Mouse (Mus musculus): Measurements from ENCODE around the gene Upp2.

Upp2 gene

DNA sequence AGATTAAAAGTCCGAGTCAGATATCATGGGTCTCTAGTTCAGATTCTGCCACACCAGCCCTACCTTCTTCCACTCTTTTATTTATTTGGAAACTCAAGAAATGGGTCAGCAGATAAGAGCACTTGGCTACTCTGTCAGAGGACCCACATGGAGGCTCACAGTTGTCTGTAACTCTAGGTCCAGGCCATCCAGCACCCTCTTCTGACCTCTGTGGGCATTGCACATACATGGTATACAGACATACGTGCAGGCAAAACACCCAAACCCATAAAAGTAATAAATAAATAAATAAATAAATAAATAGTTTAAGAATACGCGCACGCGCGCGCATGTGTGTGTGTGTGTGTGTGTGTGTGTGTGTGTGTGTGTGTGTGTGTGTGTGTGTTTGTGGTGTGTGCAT, 47.8 kb downstream of the Upp2 start:
- DNase-seq (ENCODE audit: low spot score): no peak

DNA sequence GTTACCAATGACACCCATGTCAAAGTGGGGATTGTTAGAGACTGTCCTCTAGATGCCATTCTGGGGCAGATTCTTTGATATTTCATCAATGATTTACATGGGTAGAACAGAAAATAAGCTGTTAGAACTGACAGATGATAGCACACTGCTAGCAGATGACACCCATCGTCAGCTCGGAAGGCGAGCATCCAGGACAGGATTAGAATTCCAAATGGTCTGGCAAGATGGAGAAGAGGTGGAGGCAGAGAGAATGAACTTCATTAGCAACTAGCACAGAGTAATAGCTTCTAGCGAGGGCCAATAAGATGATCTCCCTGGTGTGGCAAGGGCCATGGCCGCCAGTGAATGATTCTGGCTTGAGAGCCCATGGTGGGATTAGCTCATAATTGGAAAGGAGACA, 48.7 kb downstream of the Upp2 start:
- no peak for DNase-seq (ENCODE audit: low spot score)

DNA sequence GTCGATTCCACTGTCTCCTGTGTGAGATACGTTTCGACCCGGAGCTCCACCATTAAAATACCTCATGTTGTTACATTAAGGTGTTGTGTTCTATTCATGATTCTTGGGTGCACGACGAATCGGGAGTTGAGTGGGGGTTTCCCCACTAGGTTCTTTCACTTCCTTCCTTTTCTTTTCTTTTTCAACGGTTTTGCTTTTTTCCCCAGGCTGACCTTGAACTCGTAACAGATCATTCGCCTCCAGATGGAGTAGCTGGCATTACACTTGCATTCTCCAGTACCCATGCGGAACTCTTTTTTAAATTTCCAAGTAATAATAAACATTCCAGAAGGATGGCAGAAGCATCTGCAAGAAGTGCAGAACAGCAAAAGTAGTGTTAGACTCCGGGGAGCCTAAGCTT, 58.1 kb downstream of the Upp2 start:
- no peak for DNase-seq (ENCODE audit: low spot score)

DNA sequence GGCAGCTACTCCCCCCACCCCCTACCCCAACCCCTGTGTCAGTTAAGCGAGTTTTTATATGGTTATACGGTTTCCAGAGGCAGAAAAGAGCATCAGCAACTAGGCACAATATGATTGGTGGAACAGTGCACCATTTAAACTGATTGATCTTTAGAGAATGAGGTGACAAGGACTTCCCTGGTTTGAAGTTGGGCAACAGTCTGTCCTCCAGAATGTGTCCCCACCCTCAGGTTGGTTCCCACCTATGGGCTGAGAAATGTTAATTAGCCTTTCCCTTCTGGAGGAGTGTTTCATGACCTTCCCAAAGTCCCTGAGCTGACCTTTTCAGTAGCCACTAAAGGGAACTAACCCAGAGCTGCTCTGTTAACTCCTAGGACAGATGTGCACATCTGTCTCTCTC, 58.6 kb downstream of the Upp2 start:
- DNase-seq (ENCODE audit: low spot score): no peak

DNA sequence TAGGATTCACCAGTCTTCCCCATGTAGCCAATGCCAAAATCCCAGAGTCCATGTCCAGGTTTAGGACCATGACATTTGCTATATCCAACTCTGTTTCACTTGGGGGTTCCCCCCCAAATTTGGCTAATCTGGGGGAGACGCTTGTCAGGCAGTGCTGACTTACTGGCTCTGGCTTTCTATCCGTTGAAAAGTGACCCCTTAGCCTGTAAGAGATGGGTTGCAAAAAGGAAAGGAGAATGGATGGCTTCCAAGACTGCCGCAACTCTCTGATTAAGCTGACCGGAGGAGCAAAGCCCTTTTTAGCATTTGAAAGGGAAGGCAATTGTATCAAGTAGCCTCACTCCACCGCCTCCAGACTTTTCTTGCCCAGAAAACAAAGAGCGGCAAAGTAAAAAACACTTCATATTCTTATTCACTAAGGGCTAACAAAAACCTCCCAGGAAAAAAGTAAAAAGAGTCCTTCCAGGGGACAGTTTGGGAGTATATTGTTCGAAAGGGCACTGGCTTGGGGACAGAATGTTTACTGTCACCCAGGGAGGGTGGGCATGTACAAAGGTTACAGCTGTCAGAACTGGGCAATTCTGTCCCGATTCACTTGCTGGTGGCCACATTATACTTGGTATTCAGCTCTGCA, 59.2 kb downstream of the Upp2 start:
- no peak for DNase-seq (ENCODE audit: low spot score)

DNA sequence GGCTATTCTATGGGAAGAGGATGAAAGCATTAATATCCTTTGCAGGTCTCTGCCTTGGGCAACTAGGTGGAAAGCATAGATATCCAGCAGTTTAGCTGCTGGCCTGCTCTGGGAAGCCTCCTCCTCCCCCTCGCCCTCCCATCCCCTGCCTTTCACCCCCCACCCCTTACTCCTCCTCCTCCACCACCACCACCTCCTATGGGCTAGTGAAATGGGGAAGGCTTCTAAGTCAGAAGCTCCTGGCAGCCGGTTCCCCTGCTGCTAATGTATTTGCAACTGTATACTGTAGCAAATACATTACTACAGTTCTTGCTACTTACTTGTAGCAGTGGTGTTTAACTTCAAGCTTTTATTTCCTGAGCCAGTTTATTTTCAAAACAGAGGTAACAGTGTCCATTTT, 60.9 kb downstream of the Upp2 start:
- no peak for DNase-seq (ENCODE audit: low spot score)

DNA sequence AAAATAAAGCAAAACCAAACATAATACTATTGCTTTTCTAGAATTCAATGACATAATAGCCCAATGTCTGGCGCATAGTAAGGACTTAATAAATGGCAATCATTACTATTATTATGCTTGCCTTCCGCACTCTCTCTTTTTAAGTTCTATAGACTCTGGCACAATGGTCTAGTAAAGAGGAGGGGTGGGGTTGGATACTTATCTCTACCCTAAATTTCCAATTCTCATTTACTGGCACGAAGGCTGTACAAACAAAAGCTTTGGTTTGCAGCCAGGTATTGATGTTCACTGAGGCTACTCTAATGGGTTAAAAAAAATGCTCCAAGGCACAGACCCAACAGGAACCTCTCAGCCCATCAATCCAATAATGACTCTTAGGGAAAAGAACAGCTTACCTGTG, 61.9 kb downstream of the Upp2 start:
- DNase-seq (ENCODE audit: low spot score): no peak

DNA sequence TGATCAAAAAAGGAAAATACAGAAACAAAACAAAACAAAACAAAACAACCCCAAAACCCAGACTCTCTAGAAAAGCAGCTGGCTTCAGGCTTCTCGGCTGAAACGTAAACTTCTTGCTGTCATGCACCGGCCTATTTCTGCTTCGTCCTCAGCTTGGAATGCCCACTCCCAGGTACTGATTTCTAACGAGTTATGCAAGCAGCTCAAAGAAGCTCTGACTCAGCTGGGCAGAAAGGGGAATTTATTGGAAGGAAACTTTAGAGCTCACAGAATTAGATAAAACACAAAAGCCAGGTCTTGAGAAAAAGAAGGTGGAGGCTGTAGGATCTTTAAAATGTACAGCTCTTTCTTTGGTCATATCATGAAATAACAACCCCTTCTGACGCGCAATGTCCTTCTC, 62.3 kb downstream of the Upp2 start:
- no peak for DNase-seq (ENCODE audit: low spot score)

DNA sequence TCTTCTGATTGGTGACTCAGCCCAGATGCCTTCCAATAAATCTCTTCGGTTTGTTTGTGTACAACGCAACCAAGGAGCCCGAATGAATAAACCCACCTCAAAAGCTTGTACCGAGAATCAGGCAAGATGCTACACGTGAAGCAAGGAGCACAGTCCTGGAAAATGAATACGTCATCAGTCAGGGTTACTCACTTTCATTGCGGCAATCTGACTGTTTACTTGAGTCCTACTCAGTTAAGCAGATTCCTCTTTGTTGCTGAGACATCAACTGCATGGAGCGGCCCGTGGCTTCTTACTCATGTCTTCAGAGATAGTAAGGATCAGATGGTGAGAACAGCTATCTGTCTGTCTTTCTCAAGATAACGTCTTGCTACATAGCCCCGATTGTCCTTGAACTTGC, 66.7 kb downstream of the Upp2 start:
- DNase-seq (ENCODE audit: low spot score): peak; percentile 12

DNA sequence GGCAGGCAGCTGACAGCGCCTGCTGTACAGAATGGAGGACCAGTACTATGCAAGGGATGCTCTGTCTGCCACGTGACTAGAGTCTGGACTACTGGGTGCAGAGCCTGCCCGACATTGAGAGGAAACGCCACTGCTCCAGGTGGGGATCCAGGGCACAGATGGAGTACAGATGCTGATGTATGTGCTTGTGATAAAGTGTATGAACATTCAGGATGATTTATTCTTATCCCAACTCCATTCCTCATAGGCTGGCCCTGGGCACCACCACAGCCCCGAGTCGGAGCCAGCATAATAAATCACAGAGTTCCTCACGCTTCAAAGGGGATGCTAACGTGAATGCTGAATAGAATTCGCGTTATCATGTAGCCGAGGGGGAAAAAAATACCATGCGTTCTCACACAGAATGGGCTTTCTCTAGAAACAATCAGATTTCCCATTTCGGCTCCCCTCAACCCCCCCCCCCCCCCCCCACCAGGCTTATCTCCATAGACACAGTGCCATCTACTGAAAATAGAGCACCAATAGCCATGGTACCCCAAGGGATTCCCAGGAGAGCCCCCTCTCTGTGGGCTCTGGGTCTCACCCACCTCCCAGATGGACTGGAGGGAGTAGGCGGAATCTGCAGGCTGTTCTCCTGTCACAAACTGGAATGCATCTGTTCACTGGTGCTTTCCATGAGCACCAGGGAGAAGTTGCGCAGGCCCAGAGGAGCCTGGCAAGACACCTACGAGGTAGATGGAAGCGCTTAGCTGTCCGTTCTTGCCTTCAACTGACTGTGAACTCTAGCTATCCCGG, 74.9 kb downstream of the Upp2 start:
- DNase-seq (ENCODE audit: low spot score): no peak

DNA sequence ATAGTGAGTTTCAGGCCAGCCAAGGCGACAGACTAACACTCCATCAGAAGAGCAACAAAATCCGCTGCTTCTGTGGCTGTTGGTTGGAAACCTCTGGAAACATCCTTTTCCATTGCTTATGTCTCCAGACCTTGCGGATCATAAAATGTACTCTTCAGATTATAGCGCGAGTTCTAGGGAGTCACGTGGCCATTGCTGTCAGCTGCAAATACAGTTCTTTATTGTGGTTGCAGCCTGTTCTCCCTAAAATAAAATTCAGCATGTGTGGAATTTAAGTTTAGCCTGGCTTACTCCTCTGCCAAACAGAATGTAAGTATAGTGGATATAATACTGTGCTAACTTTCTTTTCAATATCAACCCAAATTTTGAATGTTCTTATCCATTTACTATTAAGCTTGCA, 78.6 kb downstream of the Upp2 start:
- DNase-seq (ENCODE audit: low spot score): no peak

DNA sequence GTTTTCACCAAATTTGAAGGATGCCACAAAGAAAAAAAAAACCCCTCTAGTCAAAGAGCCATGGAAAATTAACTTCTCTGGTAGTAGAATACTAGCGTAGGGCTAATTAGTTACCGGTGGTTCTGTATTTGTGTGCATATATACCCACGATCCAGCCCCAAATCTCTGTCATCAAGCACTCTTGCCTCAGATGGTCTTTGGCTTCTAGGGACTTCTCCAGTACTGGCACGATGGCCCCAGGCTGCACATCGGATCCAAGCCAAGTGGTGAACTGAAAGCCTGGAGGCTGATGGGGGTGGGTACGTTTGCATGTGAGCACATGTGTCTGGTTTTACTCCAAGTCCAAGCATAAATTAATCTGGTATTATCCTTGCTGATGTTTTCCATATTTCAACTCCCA, 88.1 kb downstream of the Upp2 start:
- DNase-seq (ENCODE audit: low spot score): no peak

DNA sequence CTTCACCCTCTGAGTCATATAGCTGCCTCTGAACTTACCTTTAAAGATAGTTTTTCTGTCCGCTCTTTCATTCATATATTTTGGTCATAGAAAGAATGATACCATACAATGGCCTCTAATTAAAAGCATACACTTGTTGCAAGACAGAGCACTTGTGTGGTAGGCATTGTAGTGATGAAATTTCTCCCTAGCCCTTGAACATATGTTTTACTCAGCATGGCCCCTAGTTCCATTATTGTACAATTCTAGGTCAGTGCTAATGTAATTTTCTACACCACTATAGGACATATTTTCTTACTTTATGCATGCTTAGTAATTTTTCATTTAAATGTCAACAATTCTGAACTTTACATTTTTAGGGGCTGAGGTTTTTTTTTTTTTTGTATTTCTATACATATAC, 89.9 kb downstream of the Upp2 start:
- DNase-seq (ENCODE audit: low spot score): no peak

DNA sequence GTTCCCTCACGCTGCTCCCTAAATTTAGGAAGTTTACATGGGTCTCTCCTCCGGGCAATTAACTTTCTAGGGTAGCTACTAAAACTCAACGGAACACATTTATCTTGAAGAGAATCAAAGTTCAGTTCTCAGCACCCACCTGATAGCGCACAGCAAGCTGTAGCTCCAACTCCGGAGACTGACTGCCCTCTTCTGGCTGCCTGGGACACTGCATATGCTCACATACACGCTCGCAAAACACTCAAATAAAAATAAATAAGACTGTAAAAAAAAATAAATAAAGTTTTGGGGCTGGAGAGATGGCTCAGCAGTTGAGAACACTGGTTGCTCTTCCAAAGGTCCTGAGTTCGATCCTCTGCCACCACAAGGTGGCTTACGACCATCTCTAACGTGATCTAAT, 90.8 kb downstream of the Upp2 start:
- no peak for DNase-seq (ENCODE audit: low spot score)

DNA sequence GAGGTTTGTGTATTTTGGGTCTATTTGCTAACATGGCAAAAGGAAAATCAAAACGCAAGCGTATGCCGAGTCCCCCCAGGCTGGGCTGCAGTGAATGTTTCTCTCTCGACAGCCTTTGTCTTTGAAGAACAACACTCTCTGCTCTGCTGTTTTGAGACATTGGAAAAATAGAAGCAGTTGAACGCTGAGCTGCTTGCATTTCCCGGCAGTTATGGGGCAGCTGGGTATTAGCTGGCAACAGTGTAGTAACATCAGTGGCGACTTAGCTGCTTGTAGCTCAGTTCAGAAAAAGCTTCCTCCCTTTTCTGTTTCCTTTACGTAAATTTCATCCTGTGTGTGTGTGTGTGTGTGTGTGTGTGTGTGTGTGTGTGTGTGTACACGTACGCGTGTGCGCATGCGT, 93.5 kb downstream of the Upp2 start:
- DNase-seq (ENCODE audit: low spot score): no peak

DNA sequence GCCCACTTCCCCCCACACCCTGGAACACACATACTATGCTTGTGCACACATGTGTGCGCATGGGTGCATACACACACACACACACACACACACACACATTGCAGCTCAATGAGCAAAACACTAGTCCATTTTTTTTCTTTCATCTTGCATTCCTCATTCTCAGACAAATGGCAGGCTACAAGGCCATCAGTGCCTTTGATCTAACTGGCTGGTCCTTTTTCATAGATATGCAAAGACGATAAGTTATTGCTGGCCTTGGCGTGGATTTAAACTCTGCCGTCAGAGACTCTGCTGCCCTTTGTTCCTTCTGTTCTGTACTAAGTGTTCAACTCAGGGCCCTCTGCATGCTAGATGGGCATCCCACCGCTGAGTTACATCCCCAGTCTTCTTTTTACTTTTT, 94.0 kb downstream of the Upp2 start:
- DNase-seq (ENCODE audit: low spot score): peak; percentile 45

DNA sequence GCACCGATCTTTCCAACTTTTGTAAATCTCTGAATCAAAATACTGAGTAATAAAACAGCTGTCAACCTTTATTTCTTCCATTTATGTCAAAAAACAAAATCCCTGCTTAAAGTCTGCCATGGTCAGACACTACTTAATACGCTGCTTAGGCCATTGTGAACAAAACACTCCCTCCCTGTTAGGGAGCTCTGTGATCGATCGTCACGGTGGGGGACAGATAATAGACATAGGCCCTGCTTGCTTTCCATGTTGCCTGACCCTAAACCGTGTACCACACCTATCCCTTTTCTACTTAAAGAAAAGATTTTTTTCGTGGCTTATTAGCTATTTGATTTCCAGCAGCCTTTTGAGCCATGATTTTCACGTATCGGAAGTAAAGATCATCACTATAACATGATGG, 95.6 kb downstream of the Upp2 start:
- no peak for DNase-seq (ENCODE audit: low spot score)

DNA sequence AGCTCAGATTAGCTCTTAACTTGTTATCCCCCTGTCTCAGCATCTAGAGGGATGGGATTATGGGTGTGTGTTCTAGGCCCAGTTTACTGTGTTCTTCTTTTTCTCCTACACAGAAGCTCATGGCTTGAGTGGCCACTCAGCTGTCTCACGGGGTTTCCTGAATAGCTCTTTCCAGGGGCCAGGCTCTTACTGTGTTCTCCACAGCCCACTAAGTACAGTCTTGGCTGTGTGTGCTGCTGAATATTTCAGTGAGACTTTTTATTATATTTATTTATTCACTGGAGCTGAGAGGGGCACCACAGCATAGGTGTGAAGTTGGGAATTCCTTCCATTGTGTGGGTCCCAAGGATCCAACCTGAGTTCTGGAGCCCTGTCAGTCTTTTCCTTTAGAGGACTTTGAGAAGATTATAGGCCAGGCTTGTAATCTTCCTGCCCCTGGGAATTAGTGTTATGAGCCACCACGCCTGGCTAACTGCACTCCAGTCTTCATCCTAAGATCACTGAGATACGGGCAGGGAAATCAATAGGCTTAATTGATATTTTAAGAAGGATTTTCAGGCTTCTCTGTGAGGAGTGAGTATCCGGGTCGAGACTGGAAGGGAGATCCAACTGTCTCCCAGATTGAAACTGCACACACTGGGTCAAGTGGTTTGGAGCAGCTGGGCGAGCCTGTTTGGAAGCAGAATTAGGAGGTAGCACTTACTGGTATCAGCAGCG, 96.5 kb downstream of the Upp2 start:
- DNase-seq (ENCODE audit: low spot score): no peak

DNA sequence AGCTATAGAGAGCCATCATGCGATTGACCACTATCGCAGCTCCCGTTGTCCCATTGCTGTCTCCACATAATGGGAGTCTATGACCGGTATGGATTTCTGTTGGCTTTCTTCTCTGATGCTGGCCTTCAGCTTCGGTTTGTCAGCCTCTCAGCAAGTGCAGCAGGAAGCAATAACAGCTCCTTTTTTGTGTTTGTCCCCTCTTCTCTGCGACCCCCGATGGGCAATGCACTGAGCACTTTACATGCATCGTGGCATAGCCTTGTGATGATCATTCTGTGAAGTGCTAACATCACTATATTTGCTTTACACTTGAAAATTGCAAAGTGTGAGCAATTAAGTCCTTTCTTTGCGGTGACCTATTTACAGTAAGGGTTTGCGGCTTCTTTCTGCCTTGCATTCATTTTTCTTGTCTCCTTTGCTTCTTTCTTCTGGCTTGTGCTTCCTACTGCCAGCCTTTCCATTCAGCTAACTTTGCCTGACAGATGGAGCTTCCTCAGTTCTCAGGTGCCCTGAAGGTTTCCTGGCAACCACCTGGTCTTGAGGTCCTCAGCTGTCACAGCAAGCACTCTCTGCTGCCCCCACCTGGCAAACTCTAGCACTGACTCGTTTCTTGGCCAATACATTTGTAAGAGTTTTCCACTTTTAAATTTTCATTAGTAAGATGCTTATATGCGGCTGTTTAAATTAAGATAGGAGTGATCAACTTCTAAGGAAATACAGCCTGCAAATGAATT, 98.2 kb downstream of the Upp2 start:
- no peak for DNase-seq (ENCODE audit: low spot score)

DNA sequence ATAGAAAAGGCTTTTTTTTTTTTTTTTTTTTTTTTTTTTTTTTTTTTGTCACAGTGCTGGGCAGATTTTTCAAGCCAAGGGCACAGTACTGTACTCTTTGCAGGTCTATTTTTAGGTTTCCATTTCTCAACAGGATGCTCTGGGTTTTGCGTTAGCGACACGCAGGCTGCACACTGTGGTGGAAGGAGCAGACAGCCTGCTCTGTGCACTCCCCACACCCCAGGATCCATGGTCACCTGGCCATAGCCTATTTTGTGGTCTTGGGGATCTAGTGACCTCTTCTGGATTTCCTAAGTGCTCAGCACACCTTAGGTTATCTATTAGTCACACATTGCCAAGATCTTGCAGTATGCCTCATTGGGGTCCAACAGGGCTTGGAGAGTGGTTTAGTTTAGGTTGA, 100.2 kb downstream of the Upp2 start:
- DNase-seq (ENCODE audit: low spot score): no peak

DNA sequence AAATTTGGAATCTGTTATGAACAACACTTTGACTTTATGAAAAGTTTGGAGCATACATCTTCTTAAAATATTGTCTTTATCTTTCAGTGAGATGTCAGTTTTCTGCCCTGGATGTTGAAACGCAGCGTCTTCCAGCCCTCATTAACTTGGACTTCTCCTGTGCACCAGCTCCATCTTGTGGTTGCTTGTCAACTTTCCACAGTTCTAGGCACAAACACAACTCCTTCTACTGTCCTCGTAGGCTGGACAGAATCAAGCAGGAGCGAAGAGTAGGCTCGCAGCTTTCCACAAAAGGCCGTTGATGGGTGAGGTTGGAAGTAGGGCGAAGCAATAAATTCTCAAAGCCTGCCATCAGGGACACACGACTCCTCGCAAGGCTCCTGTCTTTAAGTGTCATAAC, 100.9 kb downstream of the Upp2 start:
- DNase-seq (ENCODE audit: low spot score): peak; percentile 46

DNA sequence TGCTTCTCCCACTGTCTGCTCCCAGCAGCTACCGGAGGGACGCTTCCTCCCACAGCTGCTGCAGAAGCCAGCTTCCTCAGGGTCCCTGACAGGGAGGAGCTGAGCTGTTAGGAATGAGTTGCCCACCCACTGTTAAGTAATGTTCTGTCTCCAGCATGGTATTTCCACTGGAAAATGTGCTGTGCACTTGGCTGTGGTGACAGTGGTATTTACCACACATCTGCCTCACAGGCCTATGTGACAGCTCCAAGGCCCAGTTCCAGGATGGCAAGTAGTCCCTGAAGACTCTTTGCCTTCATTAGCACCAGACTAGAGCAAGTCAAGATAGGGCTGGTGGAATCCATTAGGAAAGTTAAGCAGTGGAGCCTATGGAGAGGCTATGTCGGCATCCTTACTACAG, 102.0 kb downstream of the Upp2 start:
- no peak for DNase-seq (ENCODE audit: low spot score)

DNA sequence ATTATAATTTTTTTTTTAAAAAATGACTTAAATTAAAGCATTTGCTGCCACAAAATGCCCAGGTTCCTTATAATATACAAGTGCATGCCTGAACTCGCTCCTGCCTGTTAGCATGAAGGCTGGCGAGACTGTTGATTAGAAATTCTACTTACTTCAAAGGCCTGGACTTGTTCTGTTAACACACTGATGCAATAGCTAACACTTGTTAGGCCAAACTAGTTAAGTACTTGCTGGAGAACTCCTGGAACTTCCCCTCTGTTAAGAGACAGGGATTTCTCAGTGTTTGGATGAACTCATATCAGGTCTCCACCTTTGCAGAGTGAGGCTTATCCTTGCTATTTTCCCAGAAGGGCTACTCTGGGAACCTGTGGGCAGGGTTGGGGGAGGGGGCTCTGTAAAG, 105.4 kb downstream of the Upp2 start:
- no peak for DNase-seq (ENCODE audit: low spot score)
